Mouse (Mus musculus): ENCODE measurements at regions not wholly inside any gene's neighbourhood (a gene's known extent, or its start where the extent isn't known, plus 50 kb on each side); places are given as distances from the start of the nearest gene placed in this dataset.

DNA sequence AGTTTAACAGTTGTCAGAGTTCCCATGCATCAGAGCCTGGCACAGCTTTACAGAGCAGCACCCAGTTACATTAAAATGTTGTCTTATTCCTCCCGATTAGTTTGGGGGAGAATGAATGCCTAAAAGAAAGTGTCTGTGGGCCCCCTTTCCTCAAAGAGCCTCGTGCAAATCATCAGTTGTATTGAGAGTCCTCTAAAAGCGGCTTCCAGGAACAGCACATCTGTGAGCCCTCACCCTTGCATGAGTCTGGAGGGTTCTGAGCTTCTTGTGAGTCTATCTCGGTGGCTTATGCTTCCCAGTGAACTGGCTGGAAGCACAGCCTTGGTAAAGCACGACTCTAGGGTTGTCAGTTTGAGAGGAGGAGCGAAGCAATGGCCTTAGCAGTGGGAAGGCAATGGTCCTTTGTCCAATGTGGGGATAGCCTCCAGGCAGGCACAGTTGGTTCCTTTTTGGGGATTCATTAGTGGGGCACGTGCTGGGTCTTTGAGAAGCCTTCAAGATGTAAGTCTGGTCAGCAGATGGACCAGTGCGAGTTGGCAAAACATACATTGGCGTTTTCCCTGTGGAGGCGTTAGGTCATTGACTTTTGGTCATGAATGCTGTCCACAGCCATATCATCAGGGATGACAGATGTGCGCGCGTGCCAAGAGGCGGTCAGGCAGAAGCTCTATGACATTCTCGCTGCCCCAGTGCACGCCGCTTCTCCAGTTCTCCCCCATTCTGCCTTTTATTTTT is 105.4 kb upstream of the Olfm4 start:
- Histone ChIP-seq H3K27me3 (ENCODE audit: control insufficient read depth, insufficient read depth, low read length) (0 out of 2 replicates have a peak, but pooled peaks cover 2% of the 10 kb centered on the region), H3K36me3 (ENCODE audit: control insufficient read depth, insufficient read depth, low read length) (no peaks in the 10 kb centered on the region), H3K9me3 (ENCODE audit: control insufficient read depth, low read length) (no peaks in the 10 kb centered on the region), H3K9ac (replicated peaks; ENCODE audit: low read depth, low read length) (no peak overlapping the region), H3K4me3 (ENCODE audit: low read depth, low read length) (no peak overlapping the region), H3K4me1 (ENCODE audit: control insufficient read depth, insufficient read depth, low read length) (peaks cover 34% of the 10 kb centered on the region; the same call in 1 of the 2 replicates), H3K4me2 (ENCODE audit: low read depth, low read length) (no peak overlapping the region), H3K27ac (ENCODE audit: low read depth, low read length) (no peak overlapping the region; the same call in 1 of the 2 replicates)
- 50% methylated on average over 17 of the region's 17 CpGs for WGBS
- ATAC-seq (ENCODE audit: low read depth), result no peak

DNA sequence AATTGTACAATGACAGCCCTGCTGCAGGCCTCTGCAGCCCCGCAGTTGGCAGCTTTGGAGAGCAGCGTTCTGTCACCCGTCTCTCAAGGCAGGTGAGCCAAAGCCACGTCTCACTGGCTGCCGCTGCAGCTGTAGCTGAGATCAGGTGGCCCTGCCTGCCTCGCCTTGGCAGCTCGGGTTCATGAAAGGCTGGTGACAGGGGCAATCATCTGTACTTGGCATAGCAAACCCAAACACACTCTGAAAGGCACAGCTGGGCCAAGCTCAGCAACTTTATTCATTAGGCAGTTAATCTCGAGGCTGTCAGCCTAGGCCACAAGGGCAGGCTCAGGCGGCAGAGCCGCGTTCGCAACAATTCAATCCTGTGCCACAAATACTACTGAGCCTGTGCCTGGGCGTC is 102.0 kb upstream of the Pcdh8 start:
- no peaks in the 10 kb centered on the region for H3K9me3 ChIP-seq (ENCODE audit: control insufficient read depth, low read length)
- H3K9ac ChIP-seq (replicated peaks; ENCODE audit: low read depth, low read length), result no peak overlapping the region
- H3K4me2 ChIP-seq (ENCODE audit: low read depth, low read length), result no peak overlapping the region
- no peaks in the 10 kb centered on the region for H3K36me3 ChIP-seq (ENCODE audit: control insufficient read depth, insufficient read depth, low read length)
- ATAC-seq (ENCODE audit: low read depth), result peak; percentile 70; the same call in 1 of the 2 replicates
- peaks cover 10% of the 10 kb centered on the region; the same call in 1 of the 2 replicates for H3K4me1 ChIP-seq (ENCODE audit: control insufficient read depth, insufficient read depth, low read length)
- H3K4me3 ChIP-seq (ENCODE audit: low read depth, low read length), result no peak overlapping the region
- 0 out of 2 replicates have a peak overlapping the region, but pooled peaks have one; percentile 48 for H3K27ac ChIP-seq (ENCODE audit: low read depth, low read length)
- WGBS, result 13% methylated on average over 13 of the region's 13 CpGs
- 0 out of 2 replicates have a peak, but pooled peaks cover 2% of the 10 kb centered on the region for H3K27me3 ChIP-seq (ENCODE audit: control insufficient read depth, insufficient read depth, low read length)

DNA sequence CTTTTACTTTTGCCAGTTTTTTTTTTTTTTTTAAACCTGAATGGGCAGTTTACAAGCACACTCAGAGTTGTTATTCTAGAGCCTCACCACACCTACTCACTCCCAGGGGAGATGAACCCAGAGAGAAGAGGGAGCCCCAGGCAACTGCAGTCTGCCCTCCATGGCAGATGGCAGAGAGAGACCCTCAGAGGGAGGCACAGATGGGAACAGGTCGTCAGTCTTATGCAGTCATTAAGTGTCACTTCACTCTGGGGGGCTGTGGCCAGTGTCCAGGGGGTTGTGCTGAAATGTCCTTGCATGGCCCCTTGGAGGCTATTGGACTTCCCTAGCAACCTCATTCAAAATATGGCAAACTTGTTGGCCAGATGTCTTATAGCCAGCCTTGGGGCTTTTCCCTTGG is 101.3 kb upstream of the Pcdh8 start:
- Histone ChIP-seq H3K27ac (ENCODE audit: low read depth, low read length) (no peak overlapping the region), H3K9me3 (ENCODE audit: control insufficient read depth, low read length) (no peaks in the 10 kb centered on the region), H3K27me3 (ENCODE audit: control insufficient read depth, insufficient read depth, low read length) (0 out of 2 replicates have a peak, but pooled peaks cover 2% of the 10 kb centered on the region), H3K4me1 (ENCODE audit: control insufficient read depth, insufficient read depth, low read length) (peaks cover 10% of the 10 kb centered on the region; the same call in 1 of the 2 replicates), H3K36me3 (ENCODE audit: control insufficient read depth, insufficient read depth, low read length) (no peaks in the 10 kb centered on the region), H3K9ac (replicated peaks; ENCODE audit: low read depth, low read length) (no peak overlapping the region), H3K4me3 (ENCODE audit: low read depth, low read length) (no peak overlapping the region), H3K4me2 (ENCODE audit: low read depth, low read length) (no peak overlapping the region)
- ATAC-seq (ENCODE audit: low read depth), result peak; percentile 72; the same call in 1 of the 2 replicates
- WGBS, result 3% methylated on average over 1 of the region's 1 CpGs

DNA sequence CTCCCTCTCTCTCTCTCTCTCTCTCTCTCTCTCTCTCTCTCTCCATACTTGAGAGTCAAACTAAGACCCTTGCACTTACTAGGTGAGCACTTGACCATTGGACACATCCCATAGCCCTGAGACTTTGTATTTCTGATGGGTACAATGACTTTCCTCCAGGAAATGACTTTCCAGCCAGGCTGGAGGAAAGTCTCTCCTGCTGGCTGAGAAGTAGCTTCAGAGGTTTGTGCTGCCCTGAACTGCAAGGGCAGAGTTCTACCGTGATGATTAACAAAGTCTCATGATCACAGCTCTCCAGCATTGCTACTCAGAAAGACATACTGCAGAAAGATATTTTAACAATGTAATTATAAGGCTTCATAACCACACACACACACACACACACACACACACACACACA is 98.2 kb upstream of the Pcdh8 start:
- peaks cover 10% of the 10 kb centered on the region; the same call in 1 of the 2 replicates for H3K4me1 ChIP-seq (ENCODE audit: control insufficient read depth, insufficient read depth, low read length)
- H3K9me3 ChIP-seq (ENCODE audit: control insufficient read depth, low read length), result no peaks in the 10 kb centered on the region
- no peak overlapping the region for H3K4me3 ChIP-seq (ENCODE audit: low read depth, low read length)
- ATAC-seq (ENCODE audit: low read depth), result no peak
- H3K36me3 ChIP-seq (ENCODE audit: control insufficient read depth, insufficient read depth, low read length), result no peaks in the 10 kb centered on the region
- WGBS, result 81% methylated on average over 1 of the region's 1 CpGs
- H3K4me2 ChIP-seq (ENCODE audit: low read depth, low read length), result no peak overlapping the region
- H3K27ac ChIP-seq (ENCODE audit: low read depth, low read length), result no peak overlapping the region
- no peak overlapping the region for H3K9ac ChIP-seq (replicated peaks; ENCODE audit: low read depth, low read length)
- no peaks in the 10 kb centered on the region for H3K27me3 ChIP-seq (ENCODE audit: control insufficient read depth, insufficient read depth, low read length)

DNA sequence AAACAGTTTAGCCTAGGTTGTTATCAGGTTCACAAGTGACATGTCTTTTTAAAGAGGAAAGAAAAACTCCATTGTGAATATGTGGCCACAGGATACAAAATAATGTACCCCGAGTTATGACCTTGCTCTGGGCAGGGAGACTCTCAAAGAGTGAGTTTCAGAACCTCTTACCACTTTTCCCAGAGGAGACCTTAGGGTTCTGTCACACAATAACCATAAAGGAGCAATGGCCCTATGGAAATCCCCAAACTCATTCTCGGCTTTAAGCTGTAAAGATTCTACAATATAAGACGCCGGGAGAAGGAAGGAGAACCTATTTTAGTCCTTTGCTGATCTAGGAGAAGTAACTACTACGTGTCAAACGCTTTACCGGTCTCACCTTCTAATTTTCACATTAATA is 85.1 kb upstream of the Pcdh8 start:
- Histone ChIP-seq H3K9me3 (ENCODE audit: control insufficient read depth, low read length) (no peaks in the 10 kb centered on the region), H3K27me3 (ENCODE audit: control insufficient read depth, insufficient read depth, low read length) (no peaks in the 10 kb centered on the region), H3K4me2 (ENCODE audit: low read depth, low read length) (no peak overlapping the region), H3K4me1 (ENCODE audit: control insufficient read depth, insufficient read depth, low read length) (no peaks in the 10 kb centered on the region), H3K9ac (replicated peaks; ENCODE audit: low read depth, low read length) (no peak overlapping the region), H3K36me3 (ENCODE audit: control insufficient read depth, insufficient read depth, low read length) (no peaks in the 10 kb centered on the region), H3K27ac (ENCODE audit: low read depth, low read length) (no peak overlapping the region), H3K4me3 (ENCODE audit: low read depth, low read length) (no peak overlapping the region)
- WGBS, result 85% methylated on average over 7 of the region's 7 CpGs
- no peak for ATAC-seq (ENCODE audit: low read depth)

DNA sequence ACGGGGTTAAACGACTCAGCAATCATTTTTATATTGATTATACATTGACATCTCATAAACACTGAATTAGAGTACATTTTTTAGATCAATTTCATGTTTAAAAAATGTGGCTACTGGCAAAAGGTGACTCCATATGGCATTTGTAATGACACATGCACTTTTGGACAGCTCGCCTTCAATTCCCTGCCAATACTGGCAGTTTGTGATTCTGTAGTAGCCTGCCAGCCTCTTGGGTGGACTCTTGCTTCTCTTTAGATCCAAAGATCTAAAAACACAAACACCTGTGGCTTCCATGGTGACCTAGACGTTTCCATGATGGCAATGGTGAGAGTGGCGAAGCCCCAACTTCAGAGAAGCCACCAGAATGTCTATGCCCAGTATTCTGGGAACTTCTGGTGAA is 83.1 kb upstream of the Pcdh8 start:
- peaks cover 5% of the 10 kb centered on the region; the same call in 1 of the 2 replicates for H3K4me1 ChIP-seq (ENCODE audit: control insufficient read depth, insufficient read depth, low read length)
- H3K4me2 ChIP-seq (ENCODE audit: low read depth, low read length), result no peak overlapping the region
- ATAC-seq (ENCODE audit: low read depth), result no peak
- H3K4me3 ChIP-seq (ENCODE audit: low read depth, low read length), result no peak overlapping the region
- H3K9me3 ChIP-seq (ENCODE audit: control insufficient read depth, low read length), result no peaks in the 10 kb centered on the region
- H3K36me3 ChIP-seq (ENCODE audit: control insufficient read depth, insufficient read depth, low read length), result no peaks in the 10 kb centered on the region
- no peaks in the 10 kb centered on the region for H3K27me3 ChIP-seq (ENCODE audit: control insufficient read depth, insufficient read depth, low read length)
- no peak overlapping the region for H3K27ac ChIP-seq (ENCODE audit: low read depth, low read length)
- H3K9ac ChIP-seq (replicated peaks; ENCODE audit: low read depth, low read length), result no peak overlapping the region
- WGBS, result 89% methylated on average over 5 of the region's 5 CpGs

DNA sequence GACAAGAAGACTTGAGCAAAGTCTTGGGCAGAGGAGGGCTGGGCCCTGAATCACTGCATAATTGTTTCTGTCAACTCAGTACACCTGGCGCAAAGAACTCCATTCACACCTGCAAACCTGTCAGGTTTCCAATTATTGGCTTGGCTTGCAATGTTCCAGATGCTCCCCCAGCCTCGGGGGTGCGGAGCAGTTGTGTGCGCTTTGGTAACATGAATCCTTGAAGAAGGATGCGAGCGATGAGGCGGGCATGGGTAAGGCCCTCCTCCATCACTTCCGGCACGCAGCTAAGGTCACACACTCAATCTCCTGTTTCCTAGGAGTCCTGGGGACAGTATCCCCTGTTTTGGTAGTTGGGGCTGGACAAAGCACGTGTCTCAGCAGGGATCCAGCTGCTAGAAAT is 81.6 kb upstream of the Pcdh8 start:
- Histone ChIP-seq H3K27ac (ENCODE audit: low read depth, low read length) (no peak overlapping the region), H3K9me3 (ENCODE audit: control insufficient read depth, low read length) (no peaks in the 10 kb centered on the region), H3K27me3 (ENCODE audit: control insufficient read depth, insufficient read depth, low read length) (no peaks in the 10 kb centered on the region), H3K9ac (replicated peaks; ENCODE audit: low read depth, low read length) (no peak overlapping the region), H3K4me3 (ENCODE audit: low read depth, low read length) (no peak overlapping the region), H3K36me3 (ENCODE audit: control insufficient read depth, insufficient read depth, low read length) (no peaks in the 10 kb centered on the region), H3K4me2 (ENCODE audit: low read depth, low read length) (no peak overlapping the region), H3K4me1 (ENCODE audit: control insufficient read depth, insufficient read depth, low read length) (peaks cover 5% of the 10 kb centered on the region; the same call in 1 of the 2 replicates)
- ATAC-seq (ENCODE audit: low read depth), result 0 out of 2 replicates have a peak, but pooled peaks have one; percentile 15
- WGBS, result 82% methylated on average over 10 of the region's 10 CpGs

DNA sequence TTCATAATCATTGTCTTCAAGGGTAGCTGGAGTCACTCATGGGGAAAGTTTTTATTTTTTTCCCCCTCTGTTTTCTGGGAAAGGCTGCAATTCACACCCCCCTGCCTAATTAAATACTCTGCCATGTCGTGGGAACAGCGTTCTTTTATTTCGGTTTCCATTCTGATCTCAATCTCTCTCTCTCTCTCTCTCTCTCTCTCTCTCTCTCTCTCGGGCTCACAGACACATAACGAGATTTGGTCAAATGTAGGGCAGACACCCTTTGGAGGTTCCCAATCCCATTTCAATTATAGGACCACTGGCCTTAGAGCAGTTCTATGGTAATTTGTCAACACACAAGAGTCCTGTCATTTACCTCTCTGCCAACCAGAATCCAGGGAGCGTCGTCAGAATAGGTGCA is 80.7 kb upstream of the Pcdh8 start:
- peaks cover 5% of the 10 kb centered on the region; the same call in 1 of the 2 replicates for H3K4me1 ChIP-seq (ENCODE audit: control insufficient read depth, insufficient read depth, low read length)
- H3K27ac ChIP-seq (ENCODE audit: low read depth, low read length), result no peak overlapping the region
- no peak for ATAC-seq (ENCODE audit: low read depth)
- H3K27me3 ChIP-seq (ENCODE audit: control insufficient read depth, insufficient read depth, low read length), result no peaks in the 10 kb centered on the region
- H3K9me3 ChIP-seq (ENCODE audit: control insufficient read depth, low read length), result no peaks in the 10 kb centered on the region
- no peak overlapping the region for H3K9ac ChIP-seq (replicated peaks; ENCODE audit: low read depth, low read length)
- H3K4me2 ChIP-seq (ENCODE audit: low read depth, low read length), result no peak overlapping the region
- 49% methylated on average over 7 of the region's 7 CpGs for WGBS
- H3K36me3 ChIP-seq (ENCODE audit: control insufficient read depth, insufficient read depth, low read length), result no peaks in the 10 kb centered on the region
- no peak overlapping the region for H3K4me3 ChIP-seq (ENCODE audit: low read depth, low read length)

DNA sequence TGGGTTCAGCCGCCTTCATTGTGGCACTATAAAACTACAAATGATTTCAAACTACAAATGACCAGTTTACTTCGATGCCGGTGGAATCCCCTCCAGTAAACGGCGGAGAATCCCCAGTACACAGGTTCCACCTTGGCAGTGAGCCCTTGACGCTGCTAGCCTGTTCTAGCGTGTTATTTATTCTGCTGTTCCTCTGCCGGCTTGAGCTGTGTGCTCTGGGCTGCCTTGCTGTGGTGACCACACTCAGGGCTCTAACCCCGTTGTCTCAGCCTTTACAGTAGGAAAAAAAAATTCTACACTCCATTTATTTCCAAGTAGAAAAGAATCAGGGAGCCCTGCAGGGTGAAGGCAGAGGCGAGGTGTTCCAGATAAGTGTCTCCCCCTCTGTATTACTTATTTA is 80.1 kb upstream of the Pcdh8 start:
- no peak overlapping the region for H3K9ac ChIP-seq (replicated peaks; ENCODE audit: low read depth, low read length)
- WGBS, result 38% methylated on average over 10 of the region's 10 CpGs
- no peak overlapping the region for H3K4me3 ChIP-seq (ENCODE audit: low read depth, low read length)
- ATAC-seq (ENCODE audit: low read depth), result peak; percentile 45; the same call in 1 of the 2 replicates
- no peaks in the 10 kb centered on the region for H3K9me3 ChIP-seq (ENCODE audit: control insufficient read depth, low read length)
- peaks cover 5% of the 10 kb centered on the region; the same call in 1 of the 2 replicates for H3K4me1 ChIP-seq (ENCODE audit: control insufficient read depth, insufficient read depth, low read length)
- peak overlapping the region; percentile 10; the same call in 1 of the 2 replicates for H3K27ac ChIP-seq (ENCODE audit: low read depth, low read length)
- no peak overlapping the region for H3K4me2 ChIP-seq (ENCODE audit: low read depth, low read length)
- H3K27me3 ChIP-seq (ENCODE audit: control insufficient read depth, insufficient read depth, low read length), result no peaks in the 10 kb centered on the region
- no peaks in the 10 kb centered on the region for H3K36me3 ChIP-seq (ENCODE audit: control insufficient read depth, insufficient read depth, low read length)
